Mouse (Mus musculus) limb, embryonic 14.5 days (tissue): ENCODE data around the gene Fam69a. TPM values are rescaled to one million over a fixed set of nuclear protein-coding genes. Genes with fewer than 3 reads are reported as not detected.
"Not testable (repeated sequence)": the region's sequence is repeated elsewhere in the genome, so short reads cannot be mapped to it uniquely, and the experiment has no call there.

Source experiments
- ATAC-seq: fragments of 200-750 bp; cut with Nextera tagmentation; 2 replicates; pipeline ENCODE4 v1.8.0; 2017; ENCODE audit warnings: low read depth, moderate number of reproducible peaks, moderate TSS enrichment; ENCODE audit not compliant: low FRiP score
- DNase-seq: peaks from one replicate; pipeline ENCODE4 v3.0.0-alpha.2; 2015; ENCODE audit warnings: low spot score
- H3K27ac ChIP-seq: fragments of 300-500 bp; sonication (generic); replicated peaks from 2 replicates; pipeline ENCODE4 v1.5.1; 2014; ENCODE audit warnings: low read depth, mild to moderate bottlenecking, low read length, moderate library complexity, mixed read lengths
- H3K27me3 ChIP-seq: fragments of 300-500 bp; sonication (generic); 2 replicates; pipeline ENCODE4 v1.6.1; 2014; ENCODE audit warnings: low read length, mixed read lengths; ENCODE audit not compliant: control insufficient read depth, insufficient read depth
- H3K36me3 ChIP-seq: fragments of 300-500 bp; sonication (generic); 2 replicates; pipeline ENCODE4 v1.6.1; 2014; ENCODE audit warnings: mild to moderate bottlenecking, low read length, moderate library complexity, mixed read lengths; ENCODE audit not compliant: control insufficient read depth, insufficient read depth
- H3K4me1 ChIP-seq: fragments of 300-500 bp; sonication (generic); 2 replicates; pipeline ENCODE4 v1.6.1; 2014; ENCODE audit warnings: antibody characterized with exemption, low read length, mixed read lengths; ENCODE audit not compliant: control insufficient read depth, insufficient read depth
- H3K4me2 ChIP-seq: fragments of 300-500 bp; sonication (generic); replicated peaks from 2 replicates; pipeline ENCODE4 v1.6.1; 2014; ENCODE audit warnings: low read depth, mild to moderate bottlenecking, low read length, moderate library complexity; ENCODE audit not compliant: severe bottlenecking
- H3K4me3 ChIP-seq: fragments of 300-500 bp; sonication (generic); replicated peaks from 2 replicates; pipeline ENCODE4 v1.5.1; 2014; ENCODE audit warnings: low read length
- H3K9ac ChIP-seq: fragments of 300-500 bp; sonication (generic); 2 replicates; pipeline ENCODE4 v1.6.1; 2014; ENCODE audit warnings: mild to moderate bottlenecking, low read depth, low read length, moderate library complexity; ENCODE audit not compliant: severe bottlenecking
- H3K9me3 ChIP-seq: fragments of 300-500 bp; sonication (generic); 2 replicates; pipeline ENCODE4 v1.6.1; 2016; ENCODE audit warnings: low read length; ENCODE audit not compliant: control insufficient read depth
- POLR2A ChIP-seq: fragments of 200-500 bp; IDR thresholded peaks from 2 replicates; pipeline ENCODE4 v1.8.0; 2012; ENCODE audit warnings: inconsistent platforms, mild to moderate bottlenecking, moderate library complexity, borderline replicate concordance; ENCODE audit not compliant: insufficient read depth, insufficient read length; ENCODE audit errors: extremely low read depth
- WGBS: fragments of 180-500 bp; shearing (Covaris S2); extraction: QIAGEN DNeasy Blood & Tissue Kit; methylation state at CpG from one replicate; pipeline ENCODE4 v1.1.7; 2014; 5-methylcytosine and 5-hydroxymethylcytosine counted together
- polyA plus RNA-seq, 2 experiments: library from polyadenylated mRNA; depleted of rRNA in 1 of 2; stranded (reverse) in 1 of 2; unstranded in 1 of 2; fragments of >200 nt; fragmentation: Nextera tagmentation in 1 of 2; extraction: Ambion mirVana in 1 of 2; gene quantifications; 2 replicates each; pipeline versions ENCODE4 v1.2.1 to v1.2.3; 2012 to 2014

Fam69a gene
- polyA plus RNA-seq, 2 experiments: 8.9 to 30.1 TPM

GRCm38 (mm10) chr5:107939701-107940100 is 47.2 kb downstream of the Fam69a start:
- H3K4me2 ChIP-seq: no peak overlapping the region
- TF ChIP-seq POLR2A: no peak
- H3K4me3 ChIP-seq: no peak overlapping the region
- no peaks in the 10 kb centered on the region for H3K9me3 ChIP-seq
- H3K36me3 ChIP-seq: no peaks in the 10 kb centered on the region
- ATAC-seq (no peak), DNase-seq (no peak)
- H3K27ac ChIP-seq: no peak overlapping the region
- H3K4me1 ChIP-seq: no peaks in the 10 kb centered on the region
- WGBS: 80% methylated on average over 3 of the region's 3 CpGs
- H3K27me3 ChIP-seq: no peaks in the 10 kb centered on the region
- H3K9ac ChIP-seq: no peak overlapping the region

- Histone ChIP-seq H3K4me2 (no peak overlapping the region), H3K4me1 (peaks cover under 1% of the 10 kb centered on the region; the same call in 1 of the 2 replicates), H3K36me3 (no peaks in the 10 kb centered on the region), H3K4me3 (no peak overlapping the region), H3K9me3 (no peaks in the 10 kb centered on the region), H3K27ac (no peak overlapping the region), H3K27me3 (no peaks in the 10 kb centered on the region), H3K9ac (no peak overlapping the region)
- no peak for TF ChIP-seq POLR2A
- 87% methylated on average over 2 of the region's 2 CpGs for WGBS
- ATAC-seq (no peak), DNase-seq (no peak)
Observed at GRCm38 (mm10) chr5:107938886-107939285, 48.0 kb downstream of the Fam69a start.

GRCm38 (mm10) chr5:107938483-107938882 is 48.4 kb downstream of the Fam69a start:
- WGBS: 86% methylated on average over 1 of the region's 1 CpGs
- H3K36me3 ChIP-seq, ATAC-seq, H3K9me3 ChIP-seq, H3K27me3 ChIP-seq, H3K9ac ChIP-seq, H3K27ac ChIP-seq, H3K4me1 ChIP-seq, H3K4me3 ChIP-seq, DNase-seq, H3K4me2 ChIP-seq: not testable (repeated sequence)

- WGBS: 88% methylated on average over 10 of the region's 10 CpGs
- Histone ChIP-seq H3K27me3 (no peaks in the 10 kb centered on the region), H3K9me3 (no peaks in the 10 kb centered on the region), H3K4me3 (no peak overlapping the region), H3K27ac (no peak overlapping the region), H3K36me3 (no peaks in the 10 kb centered on the region), H3K4me2 (no peak overlapping the region), H3K4me1 (peaks cover 2% of the 10 kb centered on the region), H3K9ac (no peak overlapping the region)
- TF ChIP-seq POLR2A: no peak
- ATAC-seq (no peak), DNase-seq (no peak)
Observed at GRCm38 (mm10) chr5:107936625-107937389, 50.1 kb downstream of the Fam69a start.

- H3K27ac ChIP-seq: no peak overlapping the region
- no peaks in the 10 kb centered on the region for H3K36me3 ChIP-seq
- DNase-seq (no peak), ATAC-seq (no peak)
- WGBS: 91% methylated on average over 10 of the region's 10 CpGs
- no peak overlapping the region for H3K4me2 ChIP-seq
- H3K27me3 ChIP-seq: no peaks in the 10 kb centered on the region
- TF ChIP-seq POLR2A: no peak
- H3K9me3 ChIP-seq: no peaks in the 10 kb centered on the region
- H3K9ac ChIP-seq: no peak overlapping the region
- H3K4me3 ChIP-seq: no peak overlapping the region
- H3K4me1 ChIP-seq: peaks cover 2% of the 10 kb centered on the region
Observed at GRCm38 (mm10) chr5:107934770-107935543, 51.9 kb downstream of the Fam69a start.
